Mouse (Mus musculus): ENCODE measurements around the gene Gm20388. TPM values are rescaled to one million over a fixed set of nuclear protein-coding genes. Genes with fewer than 3 reads are reported as not detected.
"Not testable (repeated sequence)": the region's sequence is repeated elsewhere in the genome, so short reads cannot be mapped to it uniquely, and the experiment has no call there.

Gm20388 gene
- total RNA-seq, 2 experiments from 2014 or later, result 2.2 to 7.6 TPM

DNA sequence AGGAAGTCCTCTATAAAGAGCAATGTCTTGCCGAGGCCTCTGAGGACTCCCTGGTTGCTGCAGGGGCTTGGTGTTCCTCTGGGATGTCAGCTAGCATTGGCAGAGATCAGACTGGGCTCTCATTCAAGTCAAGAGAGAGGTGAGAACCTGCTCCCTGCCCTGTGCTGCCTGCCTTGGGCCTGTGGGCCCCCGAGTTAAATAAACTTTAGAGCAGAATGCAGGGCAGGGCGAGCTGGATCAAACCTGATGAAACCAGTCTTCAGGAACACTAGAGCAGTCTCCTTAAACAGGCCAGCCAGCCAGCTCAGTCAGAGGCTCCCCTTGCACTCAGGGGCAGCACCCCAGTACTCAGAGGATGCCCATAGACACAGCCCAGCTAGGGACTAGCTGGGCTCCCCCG, 3361.3 kb downstream of the Gm20388 start:
- no peak for TF ChIP-seq CTCF (conservative IDR thresholded peaks at IDR 0.05)

DNA sequence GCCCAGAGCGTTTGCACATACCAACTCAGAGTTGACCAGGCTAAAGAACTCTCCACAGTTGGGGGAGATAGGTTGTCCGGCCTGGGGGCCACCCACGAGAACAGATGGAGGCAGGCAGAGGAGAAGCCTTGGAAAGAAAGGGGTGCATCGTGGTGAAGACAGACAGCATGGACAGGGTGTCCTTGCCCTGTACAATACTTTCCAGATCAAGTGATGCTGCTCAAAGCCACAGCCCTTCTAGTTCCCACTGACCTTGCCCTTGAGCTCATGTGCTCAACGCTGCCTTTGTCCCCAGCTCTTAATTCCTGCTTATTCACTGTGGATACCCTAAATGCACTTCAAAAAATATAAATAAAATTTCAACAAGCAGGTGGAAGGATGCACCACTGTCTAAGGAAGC, 3363.8 kb downstream of the Gm20388 start:
- no peak overlapping the region for H3K4me3 ChIP-seq
- DNase-seq (ENCODE audit: low spot score in 2 of 2), result no peak
- no peak for TF ChIP-seq CTCF (conservative IDR thresholded peaks at IDR 0.05)
- H3K27ac ChIP-seq, result no peak overlapping the region

More for the DNA sequence above, 3361.3 kb downstream of the Gm20388 start:
- Histone ChIP-seq H3K27ac (no peak overlapping the region), H3K4me3 (no peak overlapping the region)
- no peak for DNase-seq (ENCODE audit: low spot score in 2 of 2)

DNA sequence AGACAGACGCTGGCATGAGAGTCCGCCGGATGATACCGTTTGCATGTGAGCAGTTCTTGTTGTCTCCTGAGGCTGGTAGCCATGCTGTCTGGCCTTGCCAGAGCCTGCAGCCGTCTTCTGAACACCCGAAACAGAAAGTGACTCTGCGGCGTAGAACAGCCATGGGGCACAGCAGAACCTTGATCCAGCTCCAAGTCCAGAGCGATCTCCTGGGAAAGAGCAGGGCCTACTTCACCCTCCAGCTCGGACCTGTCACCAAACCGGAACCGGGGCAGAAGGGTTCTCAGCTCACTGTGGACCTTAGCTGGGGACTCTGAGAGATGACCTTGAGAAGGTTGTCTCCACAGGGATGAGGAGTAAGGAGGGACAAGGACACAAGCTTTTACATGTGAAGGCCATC, 3364.5 kb downstream of the Gm20388 start:
- Histone ChIP-seq H3K27ac (no peak overlapping the region), H3K4me3 (no peak overlapping the region)
- TF ChIP-seq CTCF (conservative IDR thresholded peaks at IDR 0.05), result no peak
- no peak for DNase-seq (ENCODE audit: low spot score in 2 of 2)

DNA sequence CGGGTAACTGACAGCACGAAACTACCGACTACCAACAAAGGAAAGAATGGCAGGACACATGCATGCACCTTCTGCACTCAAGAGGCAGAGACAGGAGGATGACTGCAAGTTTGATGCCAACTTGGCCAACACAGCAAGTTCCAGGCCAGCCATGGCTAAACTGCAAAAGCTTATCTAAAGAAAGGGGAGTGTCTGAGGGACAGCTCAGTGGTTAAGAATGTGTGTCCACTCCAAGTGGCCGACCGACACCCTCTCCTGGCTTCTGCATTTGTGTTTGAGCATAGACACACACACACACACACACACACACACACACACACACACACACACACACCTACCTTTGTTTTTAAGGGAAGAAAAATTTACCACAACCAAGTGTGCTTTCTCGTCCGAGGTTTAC, 3367.8 kb downstream of the Gm20388 start:
- Histone ChIP-seq H3K27ac (no peak overlapping the region), H3K4me3 (no peak overlapping the region)
- no peak for DNase-seq (ENCODE audit: low spot score in 2 of 2)
- TF ChIP-seq CTCF (conservative IDR thresholded peaks at IDR 0.05), result no peak

DNA sequence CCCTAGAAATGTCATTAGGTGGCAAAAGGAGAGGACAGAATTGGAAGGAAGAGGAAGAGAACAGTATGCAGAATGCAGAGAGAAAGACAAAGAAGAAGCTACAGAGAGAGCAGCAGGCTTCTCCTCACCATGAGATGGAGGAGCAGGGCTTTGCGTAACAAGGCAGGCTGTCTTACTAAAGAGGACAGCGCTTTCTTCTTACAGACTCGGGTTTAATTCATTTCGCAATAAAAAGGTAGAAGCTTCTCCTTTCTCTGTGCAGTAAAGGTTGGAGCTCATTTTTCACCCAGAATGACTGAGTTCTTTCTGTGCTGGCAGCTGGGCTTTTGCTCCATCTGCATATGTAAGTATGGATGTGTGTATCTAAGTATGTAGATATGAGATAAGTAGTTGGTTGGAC, 3369.2 kb downstream of the Gm20388 start:
- Histone ChIP-seq H3K27ac (no peak overlapping the region), H3K4me3 (no peak overlapping the region)
- DNase-seq (ENCODE audit: low spot score in 2 of 2), result no peak
- TF ChIP-seq CTCF (conservative IDR thresholded peaks at IDR 0.05), result no peak

DNA sequence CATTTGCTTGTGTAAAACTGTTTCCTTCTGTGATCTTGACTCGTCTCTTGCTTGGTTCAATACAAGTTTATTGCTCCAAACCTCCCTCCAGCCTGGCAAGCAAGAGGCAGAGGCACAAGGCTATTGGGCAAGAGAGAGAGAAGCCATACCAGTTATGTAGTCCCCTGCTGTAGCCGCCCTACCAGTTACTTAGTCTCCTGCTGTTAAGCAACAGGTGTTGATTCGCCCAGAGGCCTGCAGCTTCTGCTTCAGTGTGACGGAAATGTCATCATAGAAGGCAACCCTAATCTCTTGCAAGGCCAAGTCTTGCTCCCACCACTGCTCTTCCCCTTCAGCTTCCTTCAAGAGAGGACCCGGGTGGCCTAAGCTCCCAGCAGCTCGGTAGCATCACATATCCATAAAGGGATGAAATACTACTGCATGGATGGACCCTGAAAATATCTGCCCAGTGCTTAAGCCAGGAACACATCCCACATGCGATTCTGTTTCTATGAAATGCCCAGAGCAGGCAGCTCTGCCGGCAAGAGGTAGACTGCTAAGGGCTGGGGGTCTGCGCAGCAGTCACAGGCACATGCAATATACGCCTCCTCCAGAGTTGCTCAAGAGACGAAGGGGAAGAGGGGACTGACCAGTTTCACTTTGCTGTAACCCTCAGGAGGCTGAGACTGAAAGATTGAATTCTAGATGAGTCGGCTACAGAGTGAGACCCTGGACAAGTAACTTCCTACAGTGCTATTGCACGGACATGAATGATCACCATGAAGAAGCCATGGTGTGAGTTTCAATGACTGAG, 3369.9 kb downstream of the Gm20388 start:
- Histone ChIP-seq H3K4me3 (no peak overlapping the region), H3K27ac (no peak overlapping the region)
- TF ChIP-seq CTCF (conservative IDR thresholded peaks at IDR 0.05), result no peak
- no peak for DNase-seq (ENCODE audit: low spot score in 2 of 2)

DNA sequence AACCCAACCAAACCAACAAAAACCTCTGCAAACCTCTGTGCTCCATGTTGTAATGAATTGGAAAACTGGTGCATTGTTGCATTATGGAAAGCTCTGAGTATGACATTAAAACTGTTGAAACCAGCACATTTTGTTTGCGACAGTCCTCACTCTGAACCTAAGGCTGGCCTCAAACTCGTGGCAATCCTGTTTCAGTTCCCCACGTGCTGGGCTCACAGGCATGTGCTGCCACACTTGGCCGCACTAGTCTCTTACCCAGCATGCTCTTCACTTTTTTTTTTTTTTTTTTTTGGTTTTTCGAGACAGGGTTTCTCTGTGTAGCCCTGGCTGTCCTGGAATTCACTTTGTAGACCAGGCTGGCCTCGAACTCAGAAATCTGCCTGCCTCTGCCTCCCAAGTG, 3372.4 kb downstream of the Gm20388 start:
- H3K27ac ChIP-seq; DNase-seq (ENCODE audit: low spot score in 2 of 2); H3K4me3 ChIP-seq: not testable (repeated sequence)

DNA sequence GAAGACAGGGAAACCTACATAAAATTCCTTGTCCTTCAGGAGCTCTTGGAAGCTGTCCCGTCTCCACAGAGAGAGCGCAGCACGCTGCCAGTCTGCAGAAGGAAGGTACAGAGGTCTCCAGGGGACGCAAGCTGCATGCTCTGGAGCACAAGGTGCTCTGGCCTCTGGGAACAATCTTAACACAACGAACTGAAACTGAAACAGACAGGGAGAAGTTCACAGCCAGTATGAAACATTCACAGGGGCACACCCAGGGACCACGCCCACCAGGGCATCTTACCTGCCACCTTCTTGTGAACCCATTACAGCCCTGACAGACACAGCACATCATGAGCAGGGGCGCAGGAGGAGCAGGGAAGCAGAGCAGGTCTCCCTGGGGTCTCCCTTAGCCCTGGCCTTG, 3373.3 kb downstream of the Gm20388 start:
- no peak for TF ChIP-seq CTCF (conservative IDR thresholded peaks at IDR 0.05)
- no peak for DNase-seq (ENCODE audit: low spot score in 2 of 2)
- Histone ChIP-seq H3K27ac (no peak overlapping the region), H3K4me3 (no peak overlapping the region)

DNA sequence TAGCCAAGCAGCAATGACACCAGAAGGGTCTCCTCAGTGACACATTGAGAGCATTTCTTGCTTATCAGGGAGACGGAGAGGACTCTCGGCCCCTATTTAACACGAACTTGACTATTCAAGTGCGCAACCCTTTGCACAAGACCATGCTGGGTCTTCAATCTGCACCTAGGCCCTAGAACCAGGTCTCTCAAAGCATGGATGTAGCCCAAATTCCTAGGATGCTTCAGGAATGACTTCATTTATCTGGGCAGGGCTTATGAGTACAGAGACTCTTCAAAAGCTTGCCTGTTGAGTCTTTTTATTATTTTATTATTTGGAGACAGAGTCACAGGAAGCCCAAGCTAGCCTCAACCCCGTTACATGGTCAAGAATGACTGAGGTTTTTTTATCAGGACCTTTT, 3373.9 kb downstream of the Gm20388 start:
- DNase-seq (ENCODE audit: low spot score in 2 of 2), result no peak
- H3K4me3 ChIP-seq, result no peak overlapping the region
- no peak overlapping the region for H3K27ac ChIP-seq
- TF ChIP-seq CTCF (conservative IDR thresholded peaks at IDR 0.05), result no peak

DNA sequence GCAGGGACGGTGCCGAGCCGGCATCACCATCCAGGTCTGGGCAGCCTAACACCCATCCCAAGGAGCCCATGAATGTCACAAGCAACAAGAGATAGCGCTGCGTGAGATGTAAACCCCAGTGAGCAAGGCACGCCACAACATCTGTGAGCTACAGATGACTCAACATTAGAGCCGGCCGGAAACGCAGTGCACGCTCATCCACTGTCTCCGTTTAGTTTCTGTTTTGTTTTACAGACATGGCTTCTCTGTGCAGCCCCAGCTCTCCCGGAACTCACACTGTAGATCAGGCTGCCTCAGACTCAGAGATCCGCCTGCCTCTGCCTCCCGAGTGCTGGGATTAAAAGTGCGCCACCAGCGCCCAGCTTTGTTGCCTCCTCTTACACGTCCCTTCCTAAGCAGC, 3376.7 kb downstream of the Gm20388 start:
- TF ChIP-seq CTCF (conservative IDR thresholded peaks at IDR 0.05), result no peak
- no peak for DNase-seq (ENCODE audit: low spot score in 2 of 2)
- Histone ChIP-seq H3K4me3 (no peak overlapping the region), H3K27ac (no peak overlapping the region)

DNA sequence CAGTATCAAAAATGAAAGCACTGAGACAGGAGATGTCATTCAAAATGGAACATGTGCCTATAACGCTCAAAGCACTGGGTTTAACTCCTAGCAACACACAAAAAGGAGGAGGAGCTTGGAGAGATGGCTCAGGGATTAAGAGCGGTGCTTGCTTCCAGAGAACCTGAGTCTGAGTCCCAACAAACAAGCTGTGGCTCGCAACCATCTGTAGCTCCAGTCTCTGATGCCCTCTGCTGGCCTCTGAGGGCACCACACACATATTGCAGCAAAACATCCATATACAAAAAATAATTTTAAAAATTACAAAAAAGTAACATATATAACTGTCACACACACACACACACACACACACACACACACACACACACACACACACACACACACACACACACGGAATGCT, 3379.5 kb downstream of the Gm20388 start:
- peak; percentile 67 for TF ChIP-seq CTCF (conservative IDR thresholded peaks at IDR 0.05)
- H3K27ac ChIP-seq, result no peak overlapping the region
- peak in 1 of 2 experiments; percentile 36 for DNase-seq (ENCODE audit: low spot score in 2 of 2)

DNA sequence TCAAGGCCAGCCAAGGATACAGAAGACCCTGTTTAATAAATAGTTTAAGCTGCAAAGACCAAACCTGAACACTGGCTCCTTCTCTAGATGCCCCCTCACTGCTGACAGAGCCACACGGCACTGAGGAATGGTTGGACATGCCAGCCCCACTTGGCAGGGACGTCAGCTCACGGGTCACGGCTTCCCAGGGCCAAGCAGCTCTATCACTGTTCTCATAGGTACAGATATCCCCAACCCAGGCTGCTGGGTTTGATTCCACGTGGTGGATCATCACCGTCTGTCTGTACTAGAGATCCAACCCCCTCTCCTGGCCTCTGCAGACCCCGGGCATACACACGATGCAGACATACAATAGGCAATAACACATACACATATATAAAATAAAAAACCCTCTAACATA, 3380.0 kb downstream of the Gm20388 start:
- H3K27ac ChIP-seq, result no peak overlapping the region
- no peak for TF ChIP-seq CTCF (conservative IDR thresholded peaks at IDR 0.05)
- H3K4me3 ChIP-seq, result no peak overlapping the region
- no peak for DNase-seq (ENCODE audit: low spot score in 2 of 2)

More for the DNA sequence above, 3379.5 kb downstream of the Gm20388 start:
- no peak overlapping the region for H3K4me3 ChIP-seq

DNA sequence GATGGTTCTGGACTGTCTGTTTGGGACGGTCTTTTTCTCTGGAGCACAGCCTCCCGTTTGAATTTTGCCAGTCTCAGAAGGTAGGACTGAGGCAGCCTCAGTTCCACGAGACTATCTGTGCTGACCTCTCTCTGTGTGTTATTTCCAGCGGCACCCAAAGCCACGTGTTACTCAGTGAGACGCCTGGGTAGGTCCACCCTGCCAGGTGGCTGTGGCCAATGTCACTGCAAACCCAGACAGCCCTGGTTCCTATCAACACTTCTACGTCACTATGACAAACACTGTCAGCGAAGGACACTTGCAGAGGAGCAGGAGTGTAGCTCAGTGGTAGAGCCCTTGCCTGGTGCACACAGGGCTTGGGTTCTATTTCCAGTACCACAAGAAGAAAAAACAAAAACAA, 3381.1 kb downstream of the Gm20388 start:
- Histone ChIP-seq H3K27ac (no peak overlapping the region), H3K4me3 (no peak overlapping the region)
- DNase-seq (ENCODE audit: low spot score in 2 of 2), result no peak
- TF ChIP-seq CTCF (conservative IDR thresholded peaks at IDR 0.05), result no peak

DNA sequence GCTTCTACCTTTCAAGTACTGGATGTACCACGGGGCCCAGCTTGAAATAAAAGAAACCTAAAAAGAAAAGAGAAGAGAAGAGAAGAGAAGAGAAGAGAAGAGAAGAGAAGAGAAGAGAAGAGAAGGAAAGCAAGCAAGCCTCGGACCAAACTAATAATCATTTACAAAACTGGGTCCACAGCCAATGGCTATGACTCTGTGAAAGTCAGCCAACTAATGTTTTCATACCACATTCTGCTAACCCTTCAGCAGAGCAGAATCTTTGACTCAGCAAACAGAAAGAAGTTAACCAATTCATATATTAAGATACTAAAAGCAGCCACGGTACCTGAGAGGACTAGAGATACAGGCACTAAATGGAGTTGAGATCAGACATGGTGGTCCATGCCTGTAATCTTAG, 3381.6 kb downstream of the Gm20388 start:
- H3K4me3 ChIP-seq, result no peak overlapping the region
- H3K27ac ChIP-seq, result no peak overlapping the region
- no peak for DNase-seq (ENCODE audit: low spot score in 2 of 2)
- no peak for TF ChIP-seq CTCF (conservative IDR thresholded peaks at IDR 0.05)
